In genomic region chr17:7262620-7263019, GRCm38 (mm10) we compare ENCODE assay signal across 22 mouse cellular contexts.
"Had no signal": no experiment of that assay in that cellular context is flagged by ENCODE, and none has a peak within 500 bp of the region (broad histone marks: within the 10 kb centered on the region; RNA-seq: fewer than 3 reads in every experiment).

No protein-coding gene starts in this region.

- H3K4me2 ChIP-seq: limb, embryonic 13.5 days; liver, embryonic 12.5 days; liver, embryonic 15.5 days; lung, embryonic 15.5 days; midbrain, embryonic 13.5 days; neural tube, embryonic 13.5 days; stomach, embryonic 15.5 days had no signal

- H3K9me3 ChIP-seq: limb, embryonic 10.5 days; limb, embryonic 13.5 days; liver, embryonic 12.5 days; liver, embryonic 15.5 days; lung, embryonic 15.5 days; megakaryocyte, embryonic 14.5 days; midbrain, embryonic 10.5 days; midbrain, embryonic 13.5 days; neural tube, embryonic 13.5 days; stomach, embryonic 15.5 days had no signal

- H3K9ac ChIP-seq: liver, embryonic 12.5 days; liver, embryonic 15.5 days; lung, embryonic 15.5 days; midbrain, embryonic 13.5 days; neural tube, embryonic 13.5 days; stomach, embryonic 15.5 days had no signal

- DNase-seq: kidney, adult 11 months; layer of hippocampus, adult 9-11 months; liver; lung, adult 18-20 months; lung, postnatal 10 days; lung, postnatal 36 days; right cerebral cortex, postnatal 25 days; spleen, adult 18-20 months; thymus, postnatal 25 days had no signal

- H3K4me3 ChIP-seq: layer of hippocampus, adult 2 months; limb, embryonic 10.5 days; limb, embryonic 13.5 days; liver, embryonic 12.5 days; liver, embryonic 15.5 days; lung, embryonic 15.5 days; megakaryocyte, embryonic 14.5 days; midbrain, embryonic 10.5 days; midbrain, embryonic 13.5 days; myocyte; neural tube, embryonic 13.5 days; stomach, embryonic 15.5 days had no signal

- H3K36me3 ChIP-seq: liver, embryonic 12.5 days; liver, embryonic 15.5 days; lung, embryonic 15.5 days; stomach, embryonic 15.5 days had no signal

- H3K4me1 ChIP-seq: megakaryocyte, embryonic 14.5 days had no signal

- ATAC-seq: midbrain, embryonic 13.5 days; midbrain, embryonic 16.5 days had no signal

- H3K27ac ChIP-seq: layer of hippocampus, adult 2 months; liver, embryonic 15.5 days; midbrain, embryonic 13.5 days; stomach, embryonic 15.5 days had no signal

- H3K27me3 ChIP-seq: limb, embryonic 13.5 days; liver, embryonic 12.5 days; liver, embryonic 15.5 days; lung, embryonic 15.5 days; midbrain, embryonic 13.5 days; neural tube, embryonic 13.5 days; stomach, embryonic 15.5 days had no signal
